Mouse (Mus musculus) lung, postnatal 0 days (tissue): ENCODE measurements around the gene Prrg2.

Experiments used
- CTCF ChIP-seq: IDR thresholded peaks from 2 replicates; pipeline ENCODE4 v1.5.1; 2016; ENCODE audit warnings: antibody characterized with exemption, mild to moderate bottlenecking
- EP300 ChIP-seq: IDR thresholded peaks from 2 replicates; pipeline ENCODE4 v1.6.1; 2016; ENCODE audit warnings: antibody characterized with exemption, mild to moderate bottlenecking, control low read depth

DNA sequence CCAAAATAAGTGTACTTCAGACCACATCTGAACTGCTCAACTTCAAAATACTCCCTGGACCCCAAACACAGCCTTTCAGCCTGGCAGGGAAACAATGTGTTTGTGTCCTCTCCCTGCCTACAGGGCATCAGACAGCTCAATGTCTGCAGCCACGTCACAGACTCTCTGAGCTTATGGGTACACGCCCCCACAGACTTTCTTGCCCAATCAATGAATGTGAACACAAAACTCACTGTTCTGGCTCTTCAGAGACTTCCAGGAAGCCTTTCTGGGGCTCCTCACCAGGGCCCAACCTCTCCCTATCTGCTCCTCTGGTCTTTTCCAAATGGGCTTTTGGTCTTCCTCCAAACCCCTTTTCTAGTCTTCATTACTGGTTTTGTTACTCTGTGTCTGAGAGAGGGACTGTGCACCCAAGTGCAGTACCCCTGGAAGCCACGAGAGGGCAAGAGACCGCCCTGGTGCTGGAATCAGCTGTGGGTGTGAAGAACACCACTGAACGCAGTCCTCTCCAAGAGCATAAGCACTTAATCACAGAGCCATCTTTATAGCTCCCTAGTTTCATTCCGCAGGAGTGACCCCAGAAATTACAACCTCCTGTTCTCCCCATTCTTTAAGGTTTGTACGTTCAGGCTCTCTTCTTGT lies 24.6 kb downstream of the Prrg2 start:
- TF ChIP-seq EP300 = no peak
- peak; percentile 88 for TF ChIP-seq CTCF
